Mouse (Mus musculus) kidney, postnatal 25 days (tissue): Measurements from ENCODE around the gene Map1lc3b.

ENCODE experiments used
- DNase-seq, 2 experiments: peaks; one replicate each; pipeline ENCODE4 v3.0.0; 2021; ENCODE audit warnings: mixed read lengths in 2 of 2

Map1lc3b gene

GRCm38 (mm10) chr8:121573275-121573674, 16.9 kb upstream of the Map1lc3b start:
- peak; percentile 54 to 78 for DNase-seq

- DNase-seq, result no peak
These were observed 14.5 kb upstream of the Map1lc3b start for GRCm38 (mm10) chr8:121575661-121576060.

- no peak for DNase-seq
These were observed 12.1 kb upstream of the Map1lc3b start for GRCm38 (mm10) chr8:121577751-121578675.

- peak; percentile 96 to 97 for DNase-seq
These were observed 11.3 kb upstream of the Map1lc3b start, which contains the start of gene Fbxo31 for GRCm38 (mm10) chr8:121578676-121579451. Fbxo31 (minus strand) TSS chr8:121578806.

- DNase-seq, result no peak
These were observed 9.7 kb upstream of the Map1lc3b start for GRCm38 (mm10) chr8:121580465-121580864.

- DNase-seq, result no peak
These were observed 6.5 kb upstream of the Map1lc3b start for GRCm38 (mm10) chr8:121583653-121584052.

- no peak for DNase-seq
These were observed 5.4 kb upstream of the Map1lc3b start for GRCm38 (mm10) chr8:121584730-121585129.

- peak; percentile 100 for DNase-seq
These were observed 4.9 kb upstream of the Map1lc3b start for GRCm38 (mm10) chr8:121585159-121585825.

GRCm38 (mm10) chr8:121588750-121589149, 1.4 kb upstream of the Map1lc3b start:
- DNase-seq, result no peak

- DNase-seq, result no peak
These were observed 895 bp upstream of the Map1lc3b start for GRCm38 (mm10) chr8:121589205-121589726.

- peak; percentile 49 to 63 for DNase-seq
These were observed 1.3 kb downstream of the Map1lc3b start for GRCm38 (mm10) chr8:121591178-121592066.

GRCm38 (mm10) chr8:121593293-121593692, 3.1 kb downstream of the Map1lc3b start:
- no peak for DNase-seq

GRCm38 (mm10) chr8:121593983-121594382, 3.8 kb downstream of the Map1lc3b start:
- peak; percentile 73 to 87 for DNase-seq

- DNase-seq, result peak in 1 of 2 experiments; percentile 31
These were observed 7.3 kb downstream of the Map1lc3b start for GRCm38 (mm10) chr8:121597492-121597891.

GRCm38 (mm10) chr8:121598190-121598589, 8.0 kb downstream of the Map1lc3b start:
- DNase-seq, result no peak

- peak; percentile 91 to 92 for DNase-seq
These were observed 8.7 kb downstream of the Map1lc3b start for GRCm38 (mm10) chr8:121598892-121599291.

- DNase-seq, result no peak
These were observed 9.7 kb downstream of the Map1lc3b start for GRCm38 (mm10) chr8:121599842-121600241.

GRCm38 (mm10) chr8:121602411-121602810, 12.2 kb downstream of the Map1lc3b start:
- no peak for DNase-seq

- peak; percentile 86 to 87 for DNase-seq
These were observed 12.7 kb downstream of the Map1lc3b start for GRCm38 (mm10) chr8:121602860-121603259.

GRCm38 (mm10) chr8:121603801-121604200, 13.6 kb downstream of the Map1lc3b start:
- DNase-seq, result no peak

- no peak for DNase-seq
These were observed 17.5 kb downstream of the Map1lc3b start for GRCm38 (mm10) chr8:121607661-121608060.

- DNase-seq, result no peak
These were observed 19.1 kb downstream of the Map1lc3b start for GRCm38 (mm10) chr8:121609251-121609650.
